Mouse (Mus musculus) forebrain, embryonic 10.5 days (tissue): Measurements from ENCODE around the gene Chchd2. TPM values are rescaled to one million over a fixed set of nuclear protein-coding genes. Genes with fewer than 3 reads are reported as not detected.
"Not testable (repeated sequence)": the region's sequence is repeated elsewhere in the genome, so short reads cannot be mapped to it uniquely, and the experiment has no call there.

ENCODE experiments used
- DNase-seq: peaks from one replicate; pipeline ENCODE4 v3.0.0-alpha.2; 2017; ENCODE audit warnings: low spot score; ENCODE audit errors: extremely low spot score
- H3K27ac ChIP-seq: fragments of 300-500 bp; sonication (generic); 2 replicates; pipeline ENCODE4 v1.5.1; 2016; ENCODE audit warnings: mild to moderate bottlenecking
- H3K27me3 ChIP-seq: fragments of 300-500 bp; sonication (generic); 2 replicates; pipeline ENCODE4 v1.6.1; 2016; ENCODE audit warnings: mild to moderate bottlenecking; ENCODE audit not compliant: poor library complexity, severe bottlenecking
- H3K36me3 ChIP-seq: fragments of 300-500 bp; sonication (generic); replicated peaks from 2 replicates; pipeline ENCODE4 v1.6.1; 2016; ENCODE audit warnings: mild to moderate bottlenecking, moderate library complexity
- H3K4me1 ChIP-seq: fragments of 300-500 bp; sonication (generic); 2 replicates; pipeline ENCODE4 v1.6.1; 2016
- H3K4me3 ChIP-seq: fragments of 300-500 bp; sonication (generic); 2 replicates; pipeline ENCODE4 v1.5.1; 2016; ENCODE audit warnings: mild to moderate bottlenecking, moderate library complexity
- H3K9me3 ChIP-seq: fragments of 300-500 bp; sonication (generic); 2 replicates; pipeline ENCODE4 v1.6.1; 2016; ENCODE audit warnings: mild to moderate bottlenecking, moderate library complexity
- WGBS: fragments of 180-500 bp; shearing (Covaris S2); methylation state at CpG from one replicate; pipeline ENCODE4 v1.1.7; 2016; 5-methylcytosine and 5-hydroxymethylcytosine counted together
- polyA plus RNA-seq: library from polyadenylated mRNA; unstranded; fragments of >200 nt; fragmentation: Nextera tagmentation; extraction: Ambion mirVana; gene quantifications from 2 replicates; pipeline ENCODE4 v1.2.1, GENCODE M21; 2016

Chchd2 gene
- polyA plus RNA-seq: 1,073 and 1,078 TPM in 2 replicates

- Histone ChIP-seq H3K4me3 (peak within 1 kb of the TSS; percentile 92), H3K27me3 (no peaks in the 10 kb centered on the region), H3K9me3 (no peaks in the 10 kb centered on the region), H3K27ac (peak within 1 kb of the TSS; percentile 95), H3K36me3 (peaks cover 33% of the 10 kb centered on the region), H3K4me1 (peaks cover 18% of the 10 kb centered on the region)
- under 1% methylated on average over 46 of the region's 46 CpGs for WGBS
- DNase-seq: peak; percentile 94
Measured at GRCm38 (mm10) chr5:129886911-129887636, at the start of gene Chchd2. Gene Chchd2 (minus strand): TSS chr5:129887470.

GRCm38 (mm10) chr5:129936941-129937340, 49.7 kb upstream of the Chchd2 start:
- Histone ChIP-seq H3K9me3 (no peaks in the 10 kb centered on the region), H3K4me1 (peaks cover 19% of the 10 kb centered on the region), H3K36me3 (no peaks in the 10 kb centered on the region), H3K27ac (no peak overlapping the region), H3K27me3 (no peaks in the 10 kb centered on the region), H3K4me3 (no peak overlapping the region)
- 18% methylated on average over 4 of the region's 4 CpGs for WGBS
- no peak for DNase-seq

GRCm38 (mm10) chr5:129929924-129930855, 42.9 kb upstream of the Chchd2 start:
- H3K27me3 ChIP-seq: no peaks in the 10 kb centered on the region
- WGBS: 63% methylated on average over 9 of the region's 9 CpGs

GRCm38 (mm10) chr5:129925933-129926332, 38.7 kb upstream of the Chchd2 start:
- Histone ChIP-seq H3K27me3 (no peaks in the 10 kb centered on the region), H3K27ac (no peak overlapping the region), H3K36me3 (no peaks in the 10 kb centered on the region), H3K4me1 (peaks cover 6% of the 10 kb centered on the region), H3K9me3 (no peaks in the 10 kb centered on the region), H3K4me3 (no peak overlapping the region)
- 81% methylated on average over 5 of the region's 5 CpGs for WGBS
- DNase-seq: no peak

More at GRCm38 (mm10) chr5:129929924-129930855, 42.9 kb upstream of the Chchd2 start:
- no peak for DNase-seq
- Histone ChIP-seq H3K4me3 (no peak overlapping the region), H3K9me3 (no peaks in the 10 kb centered on the region), H3K4me1 (peaks cover 6% of the 10 kb centered on the region), H3K36me3 (no peaks in the 10 kb centered on the region), H3K27ac (no peak overlapping the region)

- 93% methylated on average over 8 of the region's 8 CpGs for WGBS
- Histone ChIP-seq H3K9me3 (no peaks in the 10 kb centered on the region), H3K27me3 (no peaks in the 10 kb centered on the region), H3K4me3 (no peak overlapping the region), H3K36me3 (no peaks in the 10 kb centered on the region), H3K4me1 (peaks cover 1% of the 10 kb centered on the region), H3K27ac (no peak overlapping the region)
- DNase-seq: no peak
Measured at GRCm38 (mm10) chr5:129924820-129925452, 37.7 kb upstream of the Chchd2 start.

GRCm38 (mm10) chr5:129921972-129922371, 34.7 kb upstream of the Chchd2 start:
- no peak overlapping the region for H3K27ac ChIP-seq
- H3K27me3 ChIP-seq: no peaks in the 10 kb centered on the region
- no peaks in the 10 kb centered on the region for H3K36me3 ChIP-seq
- no peak for DNase-seq
- WGBS: 92% methylated on average over 4 of the region's 4 CpGs
- H3K4me1 ChIP-seq: no peaks in the 10 kb centered on the region
- H3K9me3 ChIP-seq: no peaks in the 10 kb centered on the region
- no peak overlapping the region for H3K4me3 ChIP-seq

GRCm38 (mm10) chr5:129919320-129919719, 32.0 kb upstream of the Chchd2 start:
- Histone ChIP-seq H3K36me3 (no peaks in the 10 kb centered on the region), H3K9me3 (no peaks in the 10 kb centered on the region), H3K4me1 (no peaks in the 10 kb centered on the region), H3K27me3 (no peaks in the 10 kb centered on the region), H3K27ac (no peak overlapping the region), H3K4me3 (no peak overlapping the region)
- no peak for DNase-seq
- 80% methylated on average over 8 of the region's 8 CpGs for WGBS

GRCm38 (mm10) chr5:129918752-129919151, 31.5 kb upstream of the Chchd2 start:
- no peaks in the 10 kb centered on the region for H3K9me3 ChIP-seq
- H3K27ac ChIP-seq: no peak overlapping the region
- no peak overlapping the region for H3K4me3 ChIP-seq
- no peaks in the 10 kb centered on the region for H3K27me3 ChIP-seq
- 89% methylated on average over 9 of the region's 9 CpGs for WGBS
- H3K36me3 ChIP-seq: no peaks in the 10 kb centered on the region
- no peak for DNase-seq
- H3K4me1 ChIP-seq: no peaks in the 10 kb centered on the region

GRCm38 (mm10) chr5:129918065-129918651, 30.9 kb upstream of the Chchd2 start:
- WGBS: 90% methylated on average over 24 of the region's 24 CpGs
- no peaks in the 10 kb centered on the region for H3K36me3 ChIP-seq

GRCm38 (mm10) chr5:129915491-129915890, 28.2 kb upstream of the Chchd2 start:
- H3K9me3 ChIP-seq, H3K4me3 ChIP-seq, H3K36me3 ChIP-seq, H3K27ac ChIP-seq, H3K4me1 ChIP-seq, H3K27me3 ChIP-seq, DNase-seq: not testable (repeated sequence)
- WGBS: 87% methylated on average over 11 of the region's 11 CpGs

More at GRCm38 (mm10) chr5:129918065-129918651, 30.9 kb upstream of the Chchd2 start:
- no peak overlapping the region for H3K27ac ChIP-seq
- no peaks in the 10 kb centered on the region for H3K9me3 ChIP-seq
- no peaks in the 10 kb centered on the region for H3K4me1 ChIP-seq
- no peak for DNase-seq
- H3K4me3 ChIP-seq: no peak overlapping the region
- H3K27me3 ChIP-seq: no peaks in the 10 kb centered on the region

- DNase-seq: peak; percentile 29
- H3K27me3 ChIP-seq: peaks cover 12% of the 10 kb centered on the region
- H3K9me3 ChIP-seq: no peaks in the 10 kb centered on the region
- H3K36me3 ChIP-seq: no peaks in the 10 kb centered on the region
- peaks cover 2% of the 10 kb centered on the region for H3K4me1 ChIP-seq
- H3K27ac ChIP-seq: no peak overlapping the region
- no peak overlapping the region for H3K4me3 ChIP-seq
- 28% methylated on average over 2 of the region's 2 CpGs for WGBS
Measured at GRCm38 (mm10) chr5:129914024-129914423, 26.8 kb upstream of the Chchd2 start.

- no peak for DNase-seq
- peaks cover 12% of the 10 kb centered on the region for H3K4me1 ChIP-seq
- no peak overlapping the region for H3K4me3 ChIP-seq
- H3K27ac ChIP-seq: no peak overlapping the region
- H3K27me3 ChIP-seq: peaks cover 12% of the 10 kb centered on the region
- no peaks in the 10 kb centered on the region for H3K9me3 ChIP-seq
- WGBS: 89% methylated on average over 7 of the region's 7 CpGs
- H3K36me3 ChIP-seq: no peaks in the 10 kb centered on the region
Measured at GRCm38 (mm10) chr5:129909591-129909990, 22.3 kb upstream of the Chchd2 start.
